Mouse (Mus musculus) heart, embryonic 14.5 days (tissue): ENCODE data around the gene Soga1. TPM values are rescaled to one million over a fixed set of nuclear protein-coding genes. Genes with fewer than 3 reads are reported as not detected.

Experiments
- ATAC-seq: fragments of 200-750 bp; cut with Nextera tagmentation; 2 replicates; pipeline ENCODE4 v1.8.0; 2017; ENCODE audit warnings: low read depth, moderate TSS enrichment; ENCODE audit not compliant: insufficient number of reproducible peaks, insufficient read depth, low FRiP score
- H3K27ac ChIP-seq, 2 experiments: fragments of 200-500 bp in 1 of 2; fragments of 300-500 bp in 1 of 2; sonication (generic) in 1 of 2; replicated peaks in 1 of 2; 2 replicates each; pipeline ENCODE4 v1.5.1; 2012 to 2014; ENCODE audit warnings: low read depth in 2 of 2, low read length in 2 of 2, control low read depth in 1 of 2, mild to moderate bottlenecking in 1 of 2, mixed read lengths in 1 of 2; ENCODE audit not compliant: control insufficient read depth in 1 of 2, insufficient read depth in 1 of 2
- H3K27me3 ChIP-seq: fragments of 300-500 bp; sonication (generic); 2 replicates; pipeline ENCODE4 v1.6.1; 2014; ENCODE audit warnings: mild to moderate bottlenecking, low read length, control low read depth; ENCODE audit not compliant: control insufficient read depth, insufficient read depth
- H3K36me3 ChIP-seq: fragments of 300-500 bp; sonication (generic); 2 replicates; pipeline ENCODE4 v1.6.1; 2014; ENCODE audit warnings: mild to moderate bottlenecking, control low read depth, low read length, mixed read lengths; ENCODE audit not compliant: control insufficient read depth, insufficient read depth
- H3K4me1 ChIP-seq, 2 experiments: fragments of 200-500 bp in 1 of 2; fragments of 300-500 bp in 1 of 2; sonication (generic) in 1 of 2; 2 replicates each; pipeline ENCODE4 v1.6.1; 2012 to 2014; ENCODE audit warnings: low read length in 2 of 2, control low read depth in 1 of 2, mixed read lengths in 1 of 2; ENCODE audit not compliant: control insufficient read depth in 2 of 2, insufficient read depth in 2 of 2
- H3K4me2 ChIP-seq: fragments of 300-500 bp; sonication (generic); 2 replicates; pipeline ENCODE4 v1.6.1; 2014; ENCODE audit warnings: mild to moderate bottlenecking, low read length
- H3K4me3 ChIP-seq, 2 experiments: fragments of 200-500 bp in 1 of 2; fragments of 300-500 bp in 1 of 2; sonication (generic) in 1 of 2; 2 replicates each; pipeline ENCODE4 v1.5.1; 2012 to 2014; ENCODE audit warnings: low read length in 2 of 2, mild to moderate bottlenecking in 2 of 2, control low read depth in 1 of 2, low read depth in 1 of 2, moderate library complexity in 1 of 2; ENCODE audit not compliant: control insufficient read depth in 1 of 2, insufficient read depth in 1 of 2
- H3K9ac ChIP-seq: fragments of 300-500 bp; sonication (generic); 2 replicates; pipeline ENCODE4 v1.6.1; 2014; ENCODE audit warnings: mild to moderate bottlenecking, low read length
- H3K9me3 ChIP-seq: fragments of 300-500 bp; sonication (generic); 2 replicates; pipeline ENCODE4 v1.6.1; 2016; ENCODE audit warnings: low read length, control low read depth; ENCODE audit not compliant: control insufficient read depth
- WGBS: fragments of 180-500 bp; shearing (Covaris S2); extraction: QIAGEN DNeasy Blood & Tissue Kit; methylation state at CpG from one replicate; pipeline ENCODE4 v1.1.7; 2014; 5-methylcytosine and 5-hydroxymethylcytosine counted together
- polyA plus RNA-seq: library from polyadenylated mRNA; unstranded; fragments of >200 nt; fragmentation: Nextera tagmentation; extraction: Ambion mirVana; gene quantifications from 2 replicates; pipeline ENCODE4 v1.2.1, GENCODE M21; 2014

Soga1 gene
- polyA plus RNA-seq, 1 experiment from 2014 or later: 5.0 TPM

DNA sequence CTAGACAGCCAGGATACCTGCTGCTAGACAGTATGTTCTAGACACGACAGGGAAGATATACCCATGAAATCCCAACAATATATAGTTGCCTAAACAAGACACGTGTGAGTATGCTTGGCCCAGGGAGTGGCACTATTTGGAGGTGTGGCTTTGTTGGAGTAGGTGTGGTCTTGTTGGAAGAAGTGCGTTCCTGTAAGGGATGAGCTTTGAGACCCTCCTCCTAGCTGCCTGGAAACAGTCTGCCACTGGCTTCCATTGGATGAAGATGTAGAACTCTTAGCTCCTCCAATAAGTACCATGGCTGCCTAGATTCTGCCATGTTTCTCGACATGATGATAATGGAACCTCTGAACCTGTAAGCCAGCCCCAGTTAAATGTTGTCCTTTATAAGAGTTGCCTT lies 97.8 kb downstream of the Soga1 start:
- Histone ChIP-seq H3K4me1 (peaks cover 4 to 10% of the 10 kb centered on the region in 2 experiments), H3K27me3 (no peaks in the 10 kb centered on the region), H3K36me3 (0 out of 2 replicates have a peak, but pooled peaks cover 2% of the 10 kb centered on the region), H3K27ac (no peak overlapping the region), H3K4me2 (no peak overlapping the region), H3K9ac (no peak overlapping the region), H3K4me3 (no peak overlapping the region), H3K9me3 (no peaks in the 10 kb centered on the region)
- 83% methylated on average over 4 of the region's 4 CpGs for WGBS
- no peak for ATAC-seq

- H3K36me3 ChIP-seq: 0 out of 2 replicates have a peak, but pooled peaks cover 2% of the 10 kb centered on the region
- ATAC-seq: no peak
- H3K4me3 ChIP-seq: no peak overlapping the region
- H3K4me2 ChIP-seq: no peak overlapping the region
- H3K9ac ChIP-seq: no peak overlapping the region
- no peaks in the 10 kb centered on the region for H3K27me3 ChIP-seq
- 58% methylated on average over 2 of the region's 2 CpGs for WGBS
- H3K9me3 ChIP-seq: no peaks in the 10 kb centered on the region
- H3K27ac ChIP-seq: no peak overlapping the region
- H3K4me1 ChIP-seq: peaks cover 7 to 14% of the 10 kb centered on the region in 2 experiments
These were observed 99.0 kb downstream of the Soga1 start for GRCm38 (mm10) chr2:156980059-156980458.

GRCm38 (mm10) chr2:156976711-156977110 lies 102.3 kb downstream of the Soga1 start:
- Histone ChIP-seq H3K9me3 (no peaks in the 10 kb centered on the region), H3K9ac (no peak overlapping the region), H3K4me3 (no peak overlapping the region), H3K4me1 (peaks cover 9 to 22% of the 10 kb centered on the region in 2 experiments), H3K27me3 (no peaks in the 10 kb centered on the region), H3K4me2 (no peak overlapping the region), H3K27ac (no peak overlapping the region), H3K36me3 (0 out of 2 replicates have a peak, but pooled peaks cover 2% of the 10 kb centered on the region)
- no peak for ATAC-seq

- H3K4me1 ChIP-seq: peaks cover 13 to 25% of the 10 kb centered on the region in 2 experiments
- H3K36me3 ChIP-seq: 0 out of 2 replicates have a peak, but pooled peaks cover 2% of the 10 kb centered on the region
- WGBS: 0% methylated on average over 2 of the region's 2 CpGs
- peak overlapping the region; percentile 81 to 91 for H3K27ac ChIP-seq
- H3K4me3 ChIP-seq: no peak overlapping the region
- peak; percentile 70 for ATAC-seq
- H3K4me2 ChIP-seq: peak overlapping the region; percentile 51
- H3K27me3 ChIP-seq: no peaks in the 10 kb centered on the region
- H3K9ac ChIP-seq: no peak overlapping the region
- H3K9me3 ChIP-seq: no peaks in the 10 kb centered on the region
These were observed 104.1 kb downstream of the Soga1 start for GRCm38 (mm10) chr2:156974967-156975366.

DNA sequence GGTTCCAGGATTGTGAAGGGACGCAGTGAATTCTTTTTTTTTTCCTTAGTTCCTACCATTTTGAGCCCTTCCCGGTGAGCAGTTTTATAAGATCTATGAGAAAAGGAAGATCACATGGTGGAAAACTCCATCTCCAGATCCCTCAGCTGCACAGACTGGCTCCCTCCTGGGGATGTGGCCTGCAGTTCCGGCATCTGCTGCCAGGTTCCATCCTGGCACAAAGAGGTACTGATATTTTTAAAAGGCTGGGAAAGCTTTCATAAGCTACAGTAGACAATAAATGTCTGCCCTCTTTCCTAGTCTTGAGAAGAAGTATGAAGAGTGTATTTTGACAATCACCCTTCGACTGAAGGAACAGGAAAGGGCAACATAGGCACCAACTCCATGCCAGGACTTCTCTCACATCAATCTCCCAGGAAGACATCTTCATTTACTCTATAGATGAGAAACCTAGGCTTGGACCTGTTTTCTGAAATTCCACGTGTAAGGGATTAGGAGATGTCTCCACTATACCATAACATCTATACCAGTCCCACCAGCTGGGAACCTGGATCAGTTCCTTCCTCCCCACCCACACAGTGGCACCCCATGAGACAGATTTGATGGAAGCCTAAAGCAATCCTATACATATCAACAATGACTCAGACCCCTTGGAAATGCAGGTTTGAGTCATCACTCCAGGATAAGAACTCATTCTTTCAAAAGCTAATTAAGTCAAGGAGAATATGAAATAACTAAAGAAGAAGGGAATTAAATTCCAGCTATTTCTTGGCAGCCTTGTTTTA lies 105.5 kb downstream of the Soga1 start:
- no peak for ATAC-seq

DNA sequence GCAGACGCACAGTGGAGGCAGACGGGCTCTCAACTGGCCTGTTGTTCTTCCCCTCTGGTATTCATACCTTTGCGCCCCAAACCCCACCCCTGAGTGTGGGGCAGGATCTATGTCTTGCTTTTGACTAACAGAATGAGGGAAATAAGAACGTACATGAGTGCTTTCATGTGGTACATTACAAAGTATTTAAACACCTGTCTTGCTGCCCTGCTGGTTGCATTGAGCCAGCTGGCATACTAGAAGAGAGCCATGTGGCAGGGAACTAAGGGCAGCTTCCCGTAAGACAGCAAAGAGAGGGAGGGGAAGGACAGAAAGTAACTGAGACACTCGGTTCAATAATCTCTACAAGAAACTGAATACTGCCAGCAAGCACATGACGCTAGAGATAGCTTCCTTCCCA lies 108.8 kb downstream of the Soga1 start:
- H3K9me3 ChIP-seq: no peaks in the 10 kb centered on the region
- H3K27ac ChIP-seq: no peak overlapping the region
- H3K4me1 ChIP-seq: peaks cover 10 to 23% of the 10 kb centered on the region in 2 experiments; a peak in 3 of 4 replicates
- WGBS: 62% methylated on average over 7 of the region's 7 CpGs
- H3K4me3 ChIP-seq: no peak overlapping the region
- ATAC-seq: no peak
- 0 out of 2 replicates have a peak, but pooled peaks cover 4% of the 10 kb centered on the region for H3K36me3 ChIP-seq
- no peaks in the 10 kb centered on the region for H3K27me3 ChIP-seq
- no peak overlapping the region for H3K4me2 ChIP-seq
- no peak overlapping the region for H3K9ac ChIP-seq

More for the DNA sequence above, 105.5 kb downstream of the Soga1 start:
- Histone ChIP-seq H3K4me2 (no peak overlapping the region), H3K4me1 (peaks cover 13 to 25% of the 10 kb centered on the region in 2 experiments), H3K36me3 (0 out of 2 replicates have a peak, but pooled peaks cover 6% of the 10 kb centered on the region), H3K4me3 (no peak overlapping the region), H3K9me3 (no peaks in the 10 kb centered on the region), H3K27ac (0 out of 4 replicates have a peak overlapping the region, but pooled peaks of 1 of the 2 experiments have one; percentile 17), H3K9ac (no peak overlapping the region), H3K27me3 (no peaks in the 10 kb centered on the region)
- 73% methylated on average over 5 of the region's 5 CpGs for WGBS

GRCm38 (mm10) chr2:156968501-156968900 lies 110.6 kb downstream of the Soga1 start:
- no peaks in the 10 kb centered on the region for H3K9me3 ChIP-seq
- H3K27ac ChIP-seq: no peak overlapping the region
- H3K9ac ChIP-seq: no peak overlapping the region
- 0 out of 2 replicates have a peak, but pooled peaks cover 4% of the 10 kb centered on the region for H3K36me3 ChIP-seq
- H3K4me2 ChIP-seq: no peak overlapping the region
- no peak overlapping the region for H3K4me3 ChIP-seq
- H3K27me3 ChIP-seq: no peaks in the 10 kb centered on the region
- H3K4me1 ChIP-seq: peaks cover 9 to 10% of the 10 kb centered on the region in 2 experiments; a peak in 3 of 4 replicates
- ATAC-seq: no peak
- 74% methylated on average over 4 of the region's 4 CpGs for WGBS
